Mouse (Mus musculus) cerebellum, adult 18-20 months (tissue): Measurements from ENCODE around the gene Fgfr2.
"Not testable (repeated sequence)": the region's sequence is repeated elsewhere in the genome, so short reads cannot be mapped to it uniquely, and the experiment has no call there.

Experiments
- DNase-seq, 2 experiments: peaks; one replicate each; pipeline ENCODE4 v3.0.0; 2021

Fgfr2 gene

GRCm38 (mm10) chr7:130165408-130165807 is 2957.7 kb downstream of the Fgfr2 start:
- no peak for DNase-seq

GRCm38 (mm10) chr7:130162718-130163117 is 2960.4 kb downstream of the Fgfr2 start:
- DNase-seq: no peak

GRCm38 (mm10) chr7:130161581-130161980 is 2961.6 kb downstream of the Fgfr2 start:
- DNase-seq: no peak

GRCm38 (mm10) chr7:130158845-130159244 is 2964.3 kb downstream of the Fgfr2 start:
- no peak for DNase-seq

- DNase-seq: no peak
These were observed 2969.7 kb downstream of the Fgfr2 start for GRCm38 (mm10) chr7:130153363-130153969.

- DNase-seq: no peak
These were observed 2974.2 kb downstream of the Fgfr2 start for GRCm38 (mm10) chr7:130148906-130149305.

GRCm38 (mm10) chr7:130147230-130147629 is 2975.9 kb downstream of the Fgfr2 start:
- no peak for DNase-seq

GRCm38 (mm10) chr7:130145211-130145610 is 2977.9 kb downstream of the Fgfr2 start:
- DNase-seq: no peak

- no peak for DNase-seq
These were observed 2979.8 kb downstream of the Fgfr2 start for GRCm38 (mm10) chr7:130143371-130143770.

GRCm38 (mm10) chr7:130141088-130141873 is 2981.9 kb downstream of the Fgfr2 start:
- DNase-seq: no peak

GRCm38 (mm10) chr7:130134924-130135365 is 2988.2 kb downstream of the Fgfr2 start:
- DNase-seq: no peak

- DNase-seq: not testable (repeated sequence)
These were observed 2988.7 kb downstream of the Fgfr2 start for GRCm38 (mm10) chr7:130134428-130134827.

- DNase-seq: peak; percentile 5 to 10
These were observed 2992.9 kb downstream of the Fgfr2 start for GRCm38 (mm10) chr7:130130226-130130625.

- DNase-seq: peak; percentile 21 to 29
These were observed 2993.7 kb downstream of the Fgfr2 start for GRCm38 (mm10) chr7:130129359-130129960.

GRCm38 (mm10) chr7:130121507-130121906 is 3001.6 kb downstream of the Fgfr2 start:
- DNase-seq: no peak

GRCm38 (mm10) chr7:130119466-130119865 is 3003.7 kb downstream of the Fgfr2 start:
- DNase-seq: no peak

GRCm38 (mm10) chr7:130118726-130119125 is 3004.4 kb downstream of the Fgfr2 start:
- DNase-seq: no peak

GRCm38 (mm10) chr7:130117466-130118123 is 3005.6 kb downstream of the Fgfr2 start:
- no peak for DNase-seq

- DNase-seq: no peak
These were observed 3008.7 kb downstream of the Fgfr2 start for GRCm38 (mm10) chr7:130114436-130114835.
